Mouse (Mus musculus) bone marrow macrophage, adult 2 months (primary cell): Measurements from ENCODE around the gene Blcap.

Experiments used
- CTCF ChIP-seq: IDR thresholded peaks from 2 replicates; pipeline ENCODE4 v1.5.1; 2012; ENCODE audit warnings: low read depth, mild to moderate bottlenecking, low read length, moderate library complexity
- POLR2A ChIP-seq: IDR thresholded peaks from 2 replicates; pipeline ENCODE4 v1.6.1; 2012; ENCODE audit warnings: mild to moderate bottlenecking, low read depth, low read length, borderline replicate concordance

DNA sequence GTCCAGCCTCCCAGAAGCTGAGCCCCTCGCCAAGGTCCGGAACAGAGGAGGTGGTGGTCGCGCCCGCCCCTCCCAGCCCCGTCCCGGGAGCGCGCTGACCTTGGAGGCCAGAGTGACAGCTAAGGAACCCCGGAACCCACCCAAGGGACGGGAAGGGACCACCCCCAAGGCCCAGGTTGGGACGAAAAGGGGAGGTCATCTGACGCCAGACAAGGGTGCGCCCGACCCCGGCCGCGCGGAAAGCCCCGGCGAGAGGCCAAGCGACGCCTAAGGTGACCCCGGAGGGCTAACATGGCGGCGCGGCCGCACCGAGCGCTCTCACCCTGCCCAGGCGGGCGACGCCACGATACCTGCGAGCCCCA is 5.2 kb downstream of the Blcap start:
- TF ChIP-seq CTCF = no peak
- TF ChIP-seq POLR2A = no peak
